Mouse (Mus musculus): ENCODE measurements at regions not wholly inside any gene's neighbourhood (a gene's known extent, or its start where the extent isn't known, plus 50 kb on each side); places are given as distances from the start of the nearest gene placed in this dataset.

- no peak overlapping the region for H3K4me3 ChIP-seq (replicated peaks)
- no peak for ATAC-seq
- WGBS = 94% methylated on average over 6 of the region's 6 CpGs
- no peaks in the 10 kb centered on the region for H3K9me3 ChIP-seq
- no peaks in the 10 kb centered on the region for H3K4me1 ChIP-seq (replicated peaks)
- no peak overlapping the region for H3K9ac ChIP-seq (replicated peaks)
- H3K27ac ChIP-seq = no peak overlapping the region
- no peaks in the 10 kb centered on the region for H3K36me3 ChIP-seq
- H3K4me2 ChIP-seq (replicated peaks) = no peak overlapping the region
- H3K27me3 ChIP-seq = no peaks in the 10 kb centered on the region
Measured at GRCm38 (mm10) chr14:99493659-99494058, 195.2 kb downstream of the Klf5 start.

DNA sequence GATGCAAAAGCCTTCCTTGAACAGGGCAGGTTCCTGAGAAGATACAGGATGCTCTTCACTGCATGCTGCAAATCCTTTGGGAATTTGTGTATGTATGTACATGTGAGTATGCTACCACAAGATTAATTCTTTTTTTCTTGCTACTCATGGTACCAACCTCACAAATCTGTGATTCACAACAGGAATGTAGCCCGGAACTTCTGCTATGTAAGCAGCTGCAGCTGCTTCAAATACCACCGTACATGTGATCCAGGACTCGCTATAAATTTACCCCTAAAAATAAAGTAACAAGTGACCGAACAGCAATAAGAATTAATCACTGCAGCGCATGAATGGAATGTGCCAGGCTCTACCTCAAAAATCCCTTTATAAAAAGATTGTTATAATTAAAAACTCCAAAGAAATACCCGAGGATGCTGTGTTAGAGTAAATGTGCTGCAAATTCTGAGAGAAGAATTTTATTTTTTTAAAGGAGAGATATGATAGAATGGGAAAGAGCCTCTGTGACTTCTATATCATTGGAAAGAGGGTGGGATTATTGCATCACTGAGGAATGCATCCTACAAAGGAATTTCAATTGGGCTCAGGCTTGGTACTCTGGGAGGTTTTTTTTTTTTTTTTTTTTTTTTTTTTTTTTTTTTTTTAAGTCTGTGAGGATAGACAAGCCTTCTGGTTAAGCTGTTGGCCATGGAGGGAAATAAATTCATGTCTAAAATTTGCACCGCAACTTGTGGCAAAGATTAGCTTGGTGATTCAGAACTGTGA, 201.2 kb downstream of the Klf5 start:
- no peak overlapping the region for H3K9ac ChIP-seq (replicated peaks)
- H3K4me1 ChIP-seq (replicated peaks) = no peaks in the 10 kb centered on the region
- H3K4me3 ChIP-seq (replicated peaks) = no peak overlapping the region
- WGBS = 89% methylated on average over 7 of the region's 7 CpGs
- no peaks in the 10 kb centered on the region for H3K36me3 ChIP-seq
- H3K4me2 ChIP-seq (replicated peaks) = no peak overlapping the region
- H3K27ac ChIP-seq = no peak overlapping the region
- no peaks in the 10 kb centered on the region for H3K9me3 ChIP-seq
- H3K27me3 ChIP-seq = no peaks in the 10 kb centered on the region
- ATAC-seq = no peak

DNA sequence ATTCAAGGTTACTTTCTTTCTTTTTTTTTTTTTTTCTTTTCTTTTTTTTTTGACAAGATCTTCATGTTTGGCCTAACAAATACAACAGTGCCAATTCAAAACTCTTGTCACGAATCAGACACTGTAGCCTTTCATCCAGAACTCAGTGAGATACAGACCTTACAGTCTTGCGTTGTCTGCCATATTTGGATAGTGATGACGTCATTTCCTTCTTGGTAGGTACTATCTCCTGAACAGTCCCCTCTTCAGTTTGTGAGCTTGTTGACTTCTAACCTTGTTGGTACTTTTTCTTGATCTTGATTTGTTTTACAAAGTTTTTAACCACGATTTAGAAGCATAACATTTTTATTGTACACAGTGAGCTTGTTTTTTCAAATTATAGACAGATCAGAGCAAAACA, 206.4 kb downstream of the Klf5 start:
- Histone ChIP-seq H3K4me2 (replicated peaks) (no peak overlapping the region), H3K27ac (no peak overlapping the region), H3K36me3 (no peaks in the 10 kb centered on the region), H3K4me3 (replicated peaks) (no peak overlapping the region), H3K9me3 (no peaks in the 10 kb centered on the region), H3K27me3 (no peaks in the 10 kb centered on the region), H3K4me1 (replicated peaks) (no peaks in the 10 kb centered on the region), H3K9ac (replicated peaks) (no peak overlapping the region)
- ATAC-seq = no peak
- WGBS = 80% methylated on average over 4 of the region's 4 CpGs

GRCm38 (mm10) chr14:99509696-99510536, 211.4 kb downstream of the Klf5 start:
- no peak overlapping the region for H3K27ac ChIP-seq
- no peak overlapping the region for H3K4me3 ChIP-seq (replicated peaks)
- no peaks in the 10 kb centered on the region for H3K9me3 ChIP-seq
- no peaks in the 10 kb centered on the region for H3K36me3 ChIP-seq
- ATAC-seq = no peak
- H3K4me1 ChIP-seq (replicated peaks) = no peaks in the 10 kb centered on the region
- no peaks in the 10 kb centered on the region for H3K27me3 ChIP-seq
- WGBS = 53% methylated on average over 3 of the region's 3 CpGs
- no peak overlapping the region for H3K4me2 ChIP-seq (replicated peaks)
- H3K9ac ChIP-seq (replicated peaks) = no peak overlapping the region

DNA sequence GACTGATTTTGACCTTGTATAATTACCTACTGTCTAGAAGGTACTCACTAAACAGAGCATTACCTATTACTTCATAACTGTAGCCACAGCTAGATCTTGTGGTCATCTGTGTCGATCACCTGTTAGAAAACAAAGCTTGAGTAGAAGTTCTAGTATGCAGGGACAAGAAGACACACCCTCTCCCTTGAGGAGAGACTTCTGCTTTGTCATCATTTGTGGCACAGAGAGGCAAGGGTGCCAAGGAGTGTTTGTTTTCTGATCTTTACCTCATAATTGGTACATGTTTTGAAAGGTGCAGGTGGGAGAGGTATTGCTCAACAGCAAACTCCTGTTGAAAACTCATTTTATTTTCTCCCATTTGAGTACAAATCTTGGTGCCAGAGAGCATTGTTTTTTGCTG, 217.0 kb downstream of the Klf5 start:
- Histone ChIP-seq H3K27me3 (no peaks in the 10 kb centered on the region), H3K9ac (replicated peaks) (no peak overlapping the region), H3K36me3 (no peaks in the 10 kb centered on the region), H3K4me2 (replicated peaks) (no peak overlapping the region), H3K4me3 (replicated peaks) (no peak overlapping the region), H3K4me1 (replicated peaks) (no peaks in the 10 kb centered on the region), H3K27ac (no peak overlapping the region), H3K9me3 (no peaks in the 10 kb centered on the region)
- 96% methylated on average over 1 of the region's 1 CpGs for WGBS
- no peak for ATAC-seq

GRCm38 (mm10) chr14:99516703-99517102, 218.2 kb downstream of the Klf5 start:
- WGBS = 90% methylated on average over 6 of the region's 6 CpGs

DNA sequence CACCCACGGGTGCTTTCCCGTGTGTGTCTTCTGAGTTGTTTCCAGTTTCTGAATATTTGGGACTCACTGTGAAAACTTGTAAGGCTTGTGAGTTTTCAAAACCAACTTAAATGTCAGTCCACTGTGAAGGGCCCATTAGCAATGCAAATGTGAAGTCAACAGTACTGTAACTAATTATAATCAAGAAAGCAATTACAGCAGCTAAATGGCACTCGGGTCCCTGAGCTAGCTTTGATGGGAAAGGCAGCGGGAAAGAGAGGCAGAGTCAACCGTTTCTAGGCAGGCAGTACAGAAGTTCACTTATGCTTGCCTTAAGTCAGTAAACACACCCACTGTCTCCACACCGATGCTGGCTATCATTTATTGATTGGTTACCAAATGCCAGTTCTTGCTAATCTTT, 221.9 kb downstream of the Klf5 start:
- no peak for ATAC-seq
- whole genome bisulfite sequencing = 78% methylated on average over 6 of the region's 6 CpGs
- Histone ChIP-seq H3K27ac (no peak overlapping the region), H3K4me1 (replicated peaks) (no peaks in the 10 kb centered on the region), H3K9me3 (no peaks in the 10 kb centered on the region), H3K4me2 (replicated peaks) (no peak overlapping the region), H3K36me3 (no peaks in the 10 kb centered on the region), H3K27me3 (no peaks in the 10 kb centered on the region), H3K4me3 (replicated peaks) (no peak overlapping the region), H3K9ac (replicated peaks) (no peak overlapping the region)

More at GRCm38 (mm10) chr14:99516703-99517102, 218.2 kb downstream of the Klf5 start:
- Histone ChIP-seq H3K4me2 (replicated peaks) (no peak overlapping the region), H3K27ac (no peak overlapping the region), H3K36me3 (no peaks in the 10 kb centered on the region), H3K27me3 (no peaks in the 10 kb centered on the region), H3K4me3 (replicated peaks) (no peak overlapping the region), H3K9ac (replicated peaks) (no peak overlapping the region), H3K4me1 (replicated peaks) (no peaks in the 10 kb centered on the region), H3K9me3 (no peaks in the 10 kb centered on the region)
- no peak for ATAC-seq

- ATAC-seq = no peak
- 85% methylated on average over 13 of the region's 13 CpGs for WGBS
- H3K9me3 ChIP-seq = no peaks in the 10 kb centered on the region
- H3K27ac ChIP-seq = no peak overlapping the region
- H3K36me3 ChIP-seq = no peaks in the 10 kb centered on the region
- H3K27me3 ChIP-seq = no peaks in the 10 kb centered on the region
- no peak overlapping the region for H3K4me3 ChIP-seq (replicated peaks)
- no peaks in the 10 kb centered on the region for H3K4me1 ChIP-seq (replicated peaks)
- no peak overlapping the region for H3K4me2 ChIP-seq (replicated peaks)
- H3K9ac ChIP-seq (replicated peaks) = no peak overlapping the region
Measured at GRCm38 (mm10) chr14:99521954-99522523, 223.5 kb downstream of the Klf5 start.

DNA sequence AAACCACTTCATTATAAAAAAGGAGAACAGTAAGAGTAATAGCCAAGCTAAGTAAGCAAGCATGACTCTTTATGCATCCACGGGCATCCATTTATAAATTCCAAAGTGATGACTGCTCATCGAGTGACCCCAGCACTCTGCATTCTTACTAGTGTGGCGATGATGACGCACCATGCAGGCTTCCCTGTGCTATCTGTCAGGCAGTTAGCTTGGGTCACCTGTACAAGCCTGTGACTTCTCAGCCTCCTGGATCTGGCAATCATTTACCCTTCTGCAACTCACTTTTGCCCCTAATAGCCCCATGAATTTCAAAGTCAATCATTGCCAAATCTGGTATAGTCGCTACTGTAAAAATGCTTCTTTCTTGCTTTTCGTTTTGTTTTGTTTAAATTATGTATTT, 237.3 kb downstream of the Klf5 start:
- H3K36me3 ChIP-seq = no peaks in the 10 kb centered on the region
- no peaks in the 10 kb centered on the region for H3K4me1 ChIP-seq (replicated peaks)
- H3K27me3 ChIP-seq = no peaks in the 10 kb centered on the region
- H3K27ac ChIP-seq = no peak overlapping the region
- no peak overlapping the region for H3K9ac ChIP-seq (replicated peaks)
- ATAC-seq = no peak
- no peak overlapping the region for H3K4me3 ChIP-seq (replicated peaks)
- 94% methylated on average over 6 of the region's 6 CpGs for WGBS
- no peaks in the 10 kb centered on the region for H3K9me3 ChIP-seq
- no peak overlapping the region for H3K4me2 ChIP-seq (replicated peaks)

- Histone ChIP-seq H3K4me2 (replicated peaks) (no peak overlapping the region), H3K9ac (replicated peaks) (no peak overlapping the region), H3K27ac (no peak overlapping the region), H3K36me3 (no peaks in the 10 kb centered on the region), H3K9me3 (no peaks in the 10 kb centered on the region), H3K4me1 (replicated peaks) (no peaks in the 10 kb centered on the region), H3K4me3 (replicated peaks) (no peak overlapping the region), H3K27me3 (no peaks in the 10 kb centered on the region)
- whole genome bisulfite sequencing = 73% methylated on average over 1 of the region's 1 CpGs
- ATAC-seq = no peak
Measured at GRCm38 (mm10) chr14:99537286-99537685, 238.8 kb downstream of the Klf5 start.

GRCm38 (mm10) chr14:99541716-99542115, 243.2 kb downstream of the Klf5 start:
- ATAC-seq = no peak
- H3K4me2 ChIP-seq (replicated peaks) = no peak overlapping the region

DNA sequence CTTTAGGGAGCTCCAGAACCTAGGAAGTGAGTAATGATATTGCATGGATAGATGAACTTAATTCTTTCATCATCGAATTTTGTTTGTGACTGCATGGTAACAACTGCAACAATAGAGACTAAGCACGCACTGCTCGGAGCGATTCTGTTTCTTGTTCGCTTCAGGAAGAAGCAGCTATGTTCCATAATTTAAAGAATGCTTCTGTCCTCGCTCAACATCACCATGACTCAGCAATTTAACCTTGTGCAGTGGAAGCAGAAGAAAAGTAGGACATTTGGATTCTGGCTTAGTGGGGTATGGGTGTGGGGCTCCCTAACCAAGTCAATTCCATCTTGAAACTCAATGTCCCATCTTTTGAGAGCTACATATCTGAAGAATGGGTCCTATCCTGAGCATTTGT, 249.4 kb downstream of the Klf5 start:
- Histone ChIP-seq H3K27ac (no peak overlapping the region), H3K27me3 (no peaks in the 10 kb centered on the region), H3K4me1 (replicated peaks) (no peaks in the 10 kb centered on the region), H3K36me3 (no peaks in the 10 kb centered on the region), H3K4me2 (replicated peaks) (no peak overlapping the region), H3K9ac (replicated peaks) (no peak overlapping the region), H3K4me3 (replicated peaks) (no peak overlapping the region), H3K9me3 (no peaks in the 10 kb centered on the region)
- ATAC-seq = no peak
- 94% methylated on average over 6 of the region's 6 CpGs for WGBS

More at GRCm38 (mm10) chr14:99541716-99542115, 243.2 kb downstream of the Klf5 start:
- Histone ChIP-seq H3K4me3 (replicated peaks) (no peak overlapping the region), H3K9me3 (no peaks in the 10 kb centered on the region), H3K27ac (no peak overlapping the region), H3K27me3 (no peaks in the 10 kb centered on the region), H3K9ac (replicated peaks) (no peak overlapping the region), H3K4me1 (replicated peaks) (no peaks in the 10 kb centered on the region), H3K36me3 (no peaks in the 10 kb centered on the region)

Data from midbrain, embryonic 13.5 days (tissue).